ENCODE assay signal across 7 mouse cellular contexts in the genomic region with DNA sequence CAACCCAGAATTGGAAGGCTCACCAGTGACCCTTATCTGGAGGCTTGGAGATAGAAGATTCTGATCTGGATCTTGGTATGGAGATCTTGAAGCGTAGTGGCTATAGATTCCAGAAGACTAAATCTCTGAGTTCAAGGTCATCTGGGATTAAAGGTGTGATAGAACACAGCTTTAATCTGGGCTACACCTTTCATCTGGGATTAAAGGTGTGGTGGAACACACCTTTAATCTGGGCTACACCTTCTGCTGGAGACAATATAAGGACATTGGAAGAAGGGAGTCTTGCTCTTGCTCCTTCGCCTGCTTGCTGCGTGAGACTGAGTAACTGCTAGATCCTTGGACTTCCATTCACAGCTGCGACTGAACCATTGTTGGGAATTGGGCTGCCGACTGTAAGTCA. TPM values are rescaled to one million over a fixed set of nuclear protein-coding genes. Genes with fewer than 3 reads are reported as not detected.
DNase-seq lines count a peak whose midpoint lies in the region; ATAC-seq and TF ChIP-seq lines count a peak whose summit lies in the region.
"Not testable (repeated sequence)": the region's sequence is repeated elsewhere in the genome, so short reads cannot be mapped to it uniquely, and the experiment has no call there.

Fbxo34 (plus strand) TSS at position 301 of the 400 bp plus-strand sequence.

- not testable (repeated sequence) for H3K4me3 ChIP-seq in cerebellum, adult 2 months (replicated peaks; ENCODE audit: insufficient read depth, low read depth, low read length); forebrain, postnatal 0 days (ENCODE audit: low read depth, low read length); heart, embryonic 15.5 days; intestine, postnatal 0 days (ENCODE audit: low read depth, low read length); lung, embryonic 16.5 days (ENCODE audit: low read length); neural tube, embryonic 14.5 days (ENCODE audit: low read depth, low read length)

- not testable (repeated sequence) for TF ChIP-seq CTCF in cerebellum, adult 2 months (IDR thresholded peaks at IDR 0.05; ENCODE audit: borderline replicate concordance, insufficient read depth, low read depth, low read length); forebrain, postnatal 0 days (IDR thresholded peaks at IDR 0.05; ENCODE audit: low read depth); intestine, postnatal 0 days (IDR thresholded peaks at IDR 0.05; ENCODE audit: low read depth)

- not testable (repeated sequence) for H3K4me1 ChIP-seq in cerebellum, adult 2 months (ENCODE audit: control insufficient read depth, insufficient read depth, low read length); forebrain, postnatal 0 days (ENCODE audit: insufficient read depth); heart, embryonic 15.5 days (replicated peaks); intestine, postnatal 0 days (replicated peaks; ENCODE audit: control insufficient read depth, insufficient read depth, low read length); lung, embryonic 16.5 days (replicated peaks; ENCODE audit: control insufficient read depth, insufficient read depth, low read length); neural tube, embryonic 14.5 days (ENCODE audit: control insufficient read depth, insufficient read depth, low read length)

- H3K9ac ChIP-seq in forebrain, postnatal 0 days; heart, embryonic 15.5 days; intestine, postnatal 0 days (ENCODE audit: low read depth, low read length); lung, embryonic 16.5 days (ENCODE audit: low read length); neural tube, embryonic 14.5 days (replicated peaks; ENCODE audit: low read depth, low read length): not testable (repeated sequence)

- not testable (repeated sequence) for H3K27ac ChIP-seq in cerebellum, adult 2 months (ENCODE audit: insufficient read depth, low read length); forebrain, postnatal 0 days (ENCODE audit: low read depth, low read length); heart, embryonic 15.5 days; intestine, postnatal 0 days (ENCODE audit: low read depth, low read length); lung, embryonic 16.5 days (ENCODE audit: low read length); neural tube, embryonic 14.5 days (ENCODE audit: low read depth, low read length)

- 77% methylated on average over 3 of the region's 5 CpGs for WGBS in cerebellum, adult 2 months
- 97% methylated on average over 2 of the region's 5 CpGs for WGBS in forebrain, postnatal 0 days
- 86% methylated on average over 3 of the region's 5 CpGs for WGBS in heart, embryonic 15.5 days
- WGBS in intestine, postnatal 0 days = 81% methylated on average over 2 of the region's 5 CpGs
- WGBS in lung, embryonic 16.5 days = 96% methylated on average over 2 of the region's 5 CpGs
- 82% methylated on average over 2 of the region's 5 CpGs for WGBS in neural tube, embryonic 14.5 days

- not testable (repeated sequence) for H3K36me3 ChIP-seq in forebrain, postnatal 0 days (ENCODE audit: insufficient read depth); heart, embryonic 15.5 days; intestine, postnatal 0 days (ENCODE audit: control insufficient read depth, insufficient read depth); lung, embryonic 16.5 days (ENCODE audit: control insufficient read depth, insufficient read depth, low read length); neural tube, embryonic 14.5 days (ENCODE audit: control insufficient read depth, insufficient read depth, low read length)

- H3K4me2 ChIP-seq in forebrain, postnatal 0 days (ENCODE audit: low read depth); heart, embryonic 15.5 days; intestine, postnatal 0 days (replicated peaks; ENCODE audit: low read depth); lung, embryonic 16.5 days (ENCODE audit: low read depth, low read length); neural tube, embryonic 14.5 days (ENCODE audit: low read depth, low read length): not testable (repeated sequence)

- H3K27me3 ChIP-seq in cerebellum, adult 2 months (ENCODE audit: control insufficient read depth, insufficient read depth, low read length); forebrain, postnatal 0 days (ENCODE audit: insufficient read depth, low read length); heart, embryonic 15.5 days; intestine, postnatal 0 days (replicated peaks; ENCODE audit: control insufficient read depth, insufficient read depth, low read length); lung, embryonic 16.5 days (ENCODE audit: control insufficient read depth, insufficient read depth, low read depth, low read length); neural tube, embryonic 14.5 days (ENCODE audit: control insufficient read depth, insufficient read depth, low read length): not testable (repeated sequence)

- intact Hi-C loops in left cerebral cortex, postnatal 25 days (cut with DNase I) = not testable (repeated sequence)

- ATAC-seq in forebrain, postnatal 0 days; heart, embryonic 15.5 days (replicated peaks; ENCODE audit: insufficient number of reproducible peaks, insufficient read depth, low FRiP score, low read depth); intestine, postnatal 0 days; lung, embryonic 16.5 days (ENCODE audit: low read depth); neural tube, embryonic 14.5 days (ENCODE audit: low read depth): not testable (repeated sequence)

- TF ChIP-seq POLR2A in cerebellum, adult 2 months (IDR thresholded peaks at IDR 0.05; ENCODE audit: borderline replicate concordance, insufficient read depth, low read length) = not testable (repeated sequence)

- not testable (repeated sequence) for H3K9me3 ChIP-seq in forebrain, postnatal 0 days (ENCODE audit: low read length); heart, embryonic 15.5 days (replicated peaks); intestine, postnatal 0 days (ENCODE audit: control insufficient read depth); lung, embryonic 16.5 days (ENCODE audit: control insufficient read depth, low read length); neural tube, embryonic 14.5 days (ENCODE audit: control insufficient read depth, low read length)

- DNase-seq in cerebellum, adult 2 months; forebrain, postnatal 0 days; left cerebral cortex, postnatal 25 days (ENCODE audit: low spot score in 2 of 2): not testable (repeated sequence)

RNA-seq across cellular contexts. Expression of gene Fbxo34, which starts in this region (rescaled TPM):
- 30.7 and 30.8 TPM in 2 replicates for polyA plus RNA-seq in cerebellum, adult 2 months (2012; rRNA removed)
- total RNA-seq in forebrain, postnatal 0 days (2014; rRNA removed) = 18.9 and 20.0 TPM in 2 replicates
- 23.0 and 33.8 TPM in 2 replicates for polyA plus RNA-seq in forebrain, postnatal 0 days (2015; fragmentation: Nextera tagmentation; extraction: Ambion mirVana)
- 13.4 and 18.3 TPM in 2 replicates for polyA plus RNA-seq in heart, embryonic 15.5 days (2015; fragmentation: Nextera tagmentation; extraction: Ambion mirVana)
- polyA plus RNA-seq in intestine, postnatal 0 days (2015; fragmentation: Nextera tagmentation; extraction: Ambion mirVana) = 19.7 and 22.0 TPM in 2 replicates
- 100 to 1,000 TPM in 1 of 2 experiments, 10 to 100 TPM in 1; 97.0 to 104 TPM for total RNA-seq in left cerebral cortex, postnatal 25 days (2021)
- polyA plus RNA-seq in lung, embryonic 16.5 days (2015; fragmentation: Nextera tagmentation; extraction: Ambion mirVana) = 21.3 and 22.3 TPM in 2 replicates
- 37.6 and 38.7 TPM in 2 replicates for polyA plus RNA-seq in neural tube, embryonic 14.5 days (2014; fragmentation: Nextera tagmentation; extraction: Ambion mirVana)
